Mouse (Mus musculus): Measurements from ENCODE around the gene 4933405L10Rik. TPM values are rescaled to one million over a fixed set of nuclear protein-coding genes. Genes with fewer than 3 reads are reported as not detected.

Gene 4933405L10Rik
- total RNA-seq, 4 experiments from 2014 or later = not detected

GRCm38 (mm10) chr8:105700966-105701824, 6.3 kb upstream of the 4933405L10Rik start, which contains the start of the genes Acd and Pard6a:
Acd (minus strand) TSS chr8:105701102.
Pard6a (plus strand) TSS chr8:105701148.
- DNase-seq = peak; percentile 91

- no peak for DNase-seq
Measured at GRCm38 (mm10) chr8:105702001-105702401, 5.5 kb upstream of the 4933405L10Rik start.

DNA sequence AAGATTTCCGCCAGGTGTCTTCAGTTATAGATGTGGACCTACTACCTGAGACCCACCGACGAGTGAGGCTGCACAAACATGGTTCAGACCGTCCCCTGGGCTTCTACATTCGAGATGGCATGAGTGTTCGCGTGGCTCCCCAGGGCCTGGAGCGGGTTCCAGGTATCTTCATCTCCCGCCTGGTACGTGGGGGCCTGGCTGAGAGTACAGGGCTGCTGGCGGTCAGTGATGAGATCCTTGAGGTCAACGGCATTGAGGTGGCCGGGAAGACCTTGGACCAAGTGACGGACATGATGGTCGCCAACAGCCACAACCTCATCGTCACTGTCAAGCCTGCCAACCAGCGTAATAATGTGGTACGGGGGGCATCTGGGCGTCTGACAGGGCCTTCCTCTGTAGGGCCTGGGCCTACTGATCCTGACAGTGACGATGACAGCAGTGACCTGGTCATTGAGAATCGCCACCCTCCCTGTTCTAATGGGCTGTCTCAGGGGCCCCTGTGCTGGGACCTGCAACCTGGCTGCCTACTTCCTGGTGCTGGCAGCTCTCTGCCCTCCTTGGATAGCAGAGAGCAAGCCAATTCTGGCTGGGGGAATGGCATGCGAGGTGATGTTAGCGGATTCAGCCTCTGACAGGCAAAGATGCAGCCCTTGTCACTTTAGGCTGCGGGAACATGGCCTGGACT, 4.6 kb upstream of the 4933405L10Rik start:
- no peak for DNase-seq

DNA sequence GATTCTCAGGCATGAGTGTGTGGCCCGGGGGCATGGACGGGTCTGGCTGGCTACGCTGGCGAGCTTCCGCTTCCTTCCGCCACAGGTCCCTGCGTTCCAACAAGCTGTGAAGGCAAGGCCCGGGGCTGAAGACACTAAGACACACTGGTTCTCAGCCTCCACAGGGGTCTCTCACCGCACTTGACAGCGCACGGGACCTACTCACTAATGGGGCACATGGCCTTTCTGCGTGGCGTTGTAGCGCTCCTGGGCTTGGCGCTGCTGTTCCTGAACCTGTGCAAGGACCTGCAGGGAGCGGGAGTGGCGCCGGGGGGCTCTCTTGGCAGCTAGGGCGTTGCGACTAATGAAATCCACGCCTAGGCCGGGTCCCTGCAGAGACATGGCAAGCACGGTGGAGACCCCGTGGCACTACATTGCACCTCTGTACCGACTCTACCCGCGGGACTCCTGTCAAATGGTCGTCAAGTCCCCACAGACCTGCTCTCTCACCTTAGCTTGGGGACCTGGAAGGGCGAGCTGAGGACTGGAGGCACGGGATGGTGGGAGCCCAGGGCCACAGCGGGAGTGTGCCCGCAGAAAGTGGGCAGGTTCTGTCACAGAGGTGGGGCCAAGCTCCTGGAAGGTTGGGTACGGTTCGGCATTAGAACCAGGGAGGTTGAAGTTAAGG, 3.2 kb upstream of the 4933405L10Rik start:
- DNase-seq = no peak

DNA sequence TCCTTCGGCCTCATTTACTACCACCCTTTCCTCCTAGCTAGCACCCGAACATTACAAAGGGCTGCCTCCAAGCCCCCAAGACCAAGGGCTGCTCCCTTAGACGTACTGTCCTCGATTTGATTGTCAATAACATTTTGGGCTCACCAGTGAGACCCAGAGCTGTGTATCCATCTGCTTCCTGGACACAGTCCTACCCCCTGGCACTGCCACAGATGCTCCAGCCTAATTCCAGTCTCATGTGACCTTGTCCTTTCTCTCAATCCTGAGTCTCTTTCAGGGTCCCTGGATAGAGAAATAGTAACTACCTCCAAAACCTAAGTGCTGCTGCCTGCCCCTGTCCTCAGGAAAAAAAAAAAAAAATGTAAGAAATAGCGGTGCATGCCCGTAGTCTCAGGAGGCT, 2.5 kb upstream of the 4933405L10Rik start:
- DNase-seq = no peak

- no peak for DNase-seq
Measured at GRCm38 (mm10) chr8:105706426-105706825, 1.0 kb upstream of the 4933405L10Rik start.

DNA sequence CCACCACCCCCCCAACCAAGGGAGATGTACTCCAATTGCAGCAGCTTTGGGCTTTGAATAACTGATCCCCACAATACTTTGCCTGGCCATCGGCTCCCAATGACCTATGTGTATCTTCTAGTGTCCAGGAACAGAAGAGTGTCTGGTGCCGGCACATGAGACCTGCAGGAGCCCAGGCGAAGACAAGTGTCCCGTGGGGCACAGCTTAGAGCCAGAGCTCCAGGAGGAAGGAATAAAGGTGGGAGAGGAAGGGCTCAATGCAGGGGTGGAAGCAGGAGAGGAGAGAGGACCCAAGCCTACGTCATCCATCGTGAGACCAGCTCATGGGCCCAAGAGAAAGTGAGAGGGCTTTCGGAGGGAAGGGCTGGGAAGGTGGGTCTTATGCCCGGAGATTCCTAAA, 1.2 kb downstream of the 4933405L10Rik start:
- DNase-seq = no peak

- DNase-seq = no peak
Measured at GRCm38 (mm10) chr8:105709317-105709716, 1.9 kb downstream of the 4933405L10Rik start.

- no peak for DNase-seq
Measured at GRCm38 (mm10) chr8:105712286-105712685, 4.8 kb downstream of the 4933405L10Rik start.

DNA sequence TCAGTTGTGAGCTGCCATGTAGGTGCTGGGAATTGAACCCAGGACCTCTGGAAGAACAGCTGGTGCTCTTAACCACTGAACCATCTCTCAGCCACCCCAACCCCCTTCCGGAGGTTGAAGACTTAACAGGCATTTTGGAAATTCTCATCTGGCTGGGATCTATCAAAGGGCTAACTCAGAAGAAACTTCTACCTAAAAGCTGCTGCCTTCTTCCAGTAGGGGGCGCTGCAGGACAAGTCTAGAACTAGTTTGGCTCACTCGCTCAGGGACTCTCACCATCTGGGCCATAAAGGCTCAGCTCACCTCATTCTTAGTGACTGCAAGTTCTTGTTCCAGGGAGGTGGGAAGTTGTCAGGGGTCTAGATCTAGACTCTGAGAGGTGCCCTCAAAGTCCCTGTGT, 6.7 kb downstream of the 4933405L10Rik start:
- DNase-seq = peak; percentile 72

- no peak for DNase-seq
Measured at GRCm38 (mm10) chr8:105715042-105715441, 7.6 kb downstream of the 4933405L10Rik start.

DNA sequence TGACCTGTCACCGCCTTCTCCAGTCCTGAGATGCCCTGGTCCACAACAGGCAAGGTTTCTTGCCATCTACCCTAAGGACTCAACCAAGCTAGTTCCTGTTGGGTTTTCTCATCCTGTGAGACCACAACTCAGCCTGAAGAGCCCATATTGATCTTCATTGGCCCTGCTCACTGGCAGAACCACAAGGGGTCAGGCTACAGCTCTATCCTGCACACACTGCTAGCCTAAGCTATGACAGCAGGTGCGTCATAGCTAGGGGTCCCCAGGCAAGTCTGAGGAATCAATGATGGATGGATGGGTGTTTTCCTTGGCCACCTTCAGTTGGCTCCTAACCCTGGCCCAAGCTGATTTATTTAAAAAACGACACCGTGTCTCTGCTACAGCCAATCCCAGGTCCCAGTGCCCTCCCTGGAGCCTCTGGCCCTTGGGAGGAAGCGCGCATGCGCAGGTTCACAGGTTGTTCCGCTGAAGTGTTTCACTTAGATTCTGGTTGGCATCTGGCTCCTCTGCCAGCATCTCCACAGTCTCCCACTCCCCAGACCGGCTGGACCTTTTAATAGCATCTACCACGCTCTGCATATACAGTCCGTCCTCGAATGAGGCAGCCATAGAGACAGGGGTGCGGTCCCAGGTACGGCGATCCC, 9.0 kb downstream of the 4933405L10Rik start:
- no peak for DNase-seq

DNA sequence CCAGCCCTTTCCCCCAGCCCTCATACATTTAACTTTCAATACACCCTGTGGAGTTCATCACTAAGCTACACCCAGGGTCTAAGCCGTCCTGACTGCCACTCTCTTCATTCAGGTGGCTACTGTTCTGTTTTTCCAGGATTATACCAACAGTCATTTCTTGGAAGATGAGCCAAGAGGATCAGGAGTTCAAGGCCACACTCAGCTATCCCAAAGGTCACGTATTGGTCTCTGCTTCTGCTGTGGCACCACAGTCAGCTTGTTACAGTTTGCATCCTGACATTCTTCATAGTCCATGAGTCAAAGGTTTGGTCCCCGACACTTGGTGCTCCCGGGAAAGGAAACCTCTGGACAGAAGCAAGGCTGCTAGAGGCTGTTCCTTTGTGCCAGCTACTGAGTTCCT, 12.2 kb downstream of the 4933405L10Rik start:
- no peak for DNase-seq

DNA sequence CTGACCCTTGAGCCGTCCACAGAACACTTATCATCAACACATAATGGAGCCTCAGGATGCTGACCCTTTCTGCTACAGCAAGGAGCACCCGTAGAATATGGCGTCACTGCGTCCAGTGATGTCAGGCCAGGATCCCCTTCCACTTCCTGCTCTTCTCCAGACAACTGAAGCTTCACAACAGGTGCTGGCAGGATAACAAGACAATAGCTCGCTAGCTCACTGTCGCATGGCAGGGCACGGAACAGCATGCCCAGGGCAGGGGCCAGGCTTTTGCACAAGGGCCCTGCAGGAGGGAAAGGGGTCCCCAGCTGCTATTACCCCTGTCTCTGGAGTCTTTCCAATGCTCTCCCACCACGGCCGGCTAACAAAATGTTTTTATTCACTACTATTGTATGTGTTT, 15.4 kb downstream of the 4933405L10Rik start:
- DNase-seq = no peak

- no peak for DNase-seq
Measured at GRCm38 (mm10) chr8:105725726-105726125, 18.3 kb downstream of the 4933405L10Rik start.

GRCm38 (mm10) chr8:105727397-105728124, 20.1 kb downstream of the 4933405L10Rik start:
- peak; percentile 41 for DNase-seq

- DNase-seq = no peak
Measured at GRCm38 (mm10) chr8:105732186-105732585, 24.7 kb downstream of the 4933405L10Rik start.

- DNase-seq = no peak
Measured at GRCm38 (mm10) chr8:105739216-105739615, 31.8 kb downstream of the 4933405L10Rik start.

DNA sequence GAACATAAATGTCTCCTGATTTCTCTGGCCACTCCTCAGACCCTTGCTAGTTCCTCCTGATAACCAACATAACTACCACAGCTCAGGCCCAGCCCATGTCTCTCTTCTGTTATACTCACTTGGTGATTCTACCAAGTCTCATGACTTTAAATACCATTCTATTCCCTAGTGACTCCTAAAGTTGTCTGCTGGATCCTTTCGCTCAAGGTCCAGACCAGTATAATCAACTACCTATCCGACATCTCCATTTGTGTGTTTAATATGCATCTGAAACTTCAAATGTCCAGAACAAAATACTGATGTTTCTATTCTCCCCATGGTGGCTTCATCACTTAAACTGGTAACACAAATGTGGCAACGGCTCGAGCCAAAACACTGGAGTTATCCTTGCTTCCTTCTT, 35.8 kb downstream of the 4933405L10Rik start:
- DNase-seq = no peak

DNA sequence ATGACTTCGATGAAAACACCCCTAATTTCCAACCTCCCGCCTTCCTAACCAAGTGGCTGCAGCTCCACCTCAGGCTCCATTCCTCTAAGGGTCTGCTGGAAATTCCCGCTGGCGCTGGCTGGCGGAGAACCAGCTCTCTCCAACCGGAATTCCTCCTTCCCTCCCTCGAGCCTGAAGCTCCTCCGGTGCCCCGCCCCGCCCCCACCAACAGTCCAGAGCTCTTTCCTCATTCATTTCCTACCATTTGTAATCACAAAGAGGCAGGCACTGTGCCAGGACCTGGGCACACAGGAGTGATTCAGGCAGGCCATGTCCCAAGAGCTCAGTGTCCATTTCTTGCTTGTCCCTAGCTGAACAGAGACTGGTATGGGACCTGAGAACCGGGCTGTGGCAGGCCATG, 43.2 kb downstream of the 4933405L10Rik start:
- peak; percentile 77 for DNase-seq

DNA sequence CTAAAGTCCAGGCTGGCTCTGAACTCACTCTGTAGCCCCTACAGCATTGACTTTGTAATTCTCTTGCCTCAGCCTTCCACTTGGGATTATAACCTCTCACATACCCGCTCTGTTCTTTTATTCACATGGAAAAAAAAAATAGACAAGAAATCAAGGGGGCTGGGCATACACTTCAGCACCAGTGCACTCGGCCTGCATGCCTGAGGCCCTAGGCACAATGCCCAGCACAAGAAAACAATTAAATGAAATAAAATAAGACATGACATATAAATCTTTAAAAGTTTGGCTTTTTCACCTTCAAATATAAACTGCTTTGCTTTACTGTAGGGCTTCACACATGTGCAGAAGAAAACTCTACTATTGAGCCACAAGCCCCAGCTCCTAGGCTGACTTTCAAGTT, 46.5 kb downstream of the 4933405L10Rik start:
- DNase-seq = no peak

- DNase-seq = no peak
Measured at GRCm38 (mm10) chr8:105754688-105755087, 47.2 kb downstream of the 4933405L10Rik start.

All from adrenal gland, adult 8-10 months (tissue).